Mouse (Mus musculus) bone marrow macrophage, adult 2 months (primary cell): ENCODE measurements around the gene Pkd1l1.

Experiments used
- CTCF ChIP-seq: IDR thresholded peaks from 2 replicates; pipeline ENCODE4 v1.5.1; 2012; ENCODE audit warnings: low read depth, mild to moderate bottlenecking, low read length, moderate library complexity
- POLR2A ChIP-seq: IDR thresholded peaks from 2 replicates; pipeline ENCODE4 v1.6.1; 2012; ENCODE audit warnings: mild to moderate bottlenecking, low read depth, low read length, borderline replicate concordance

GRCm38 (mm10) chr11:9018491-9019267, 45.6 kb upstream of the Pkd1l1 start:
- TF ChIP-seq CTCF (no peak), POLR2A (no peak)
